Mouse (Mus musculus) cortical plate, adult 2 months (tissue): ENCODE measurements around the gene Sfn. TPM values are rescaled to one million over a fixed set of nuclear protein-coding genes. Genes with fewer than 3 reads are reported as not detected.

Experiments used
- H3K27ac ChIP-seq: fragments of 200-500 bp; 2 replicates; pipeline ENCODE4 v1.5.1; 2012; ENCODE audit warnings: low read length, control low read depth, inconsistent platforms; ENCODE audit not compliant: insufficient read depth
- H3K4me1 ChIP-seq: fragments of 200-500 bp; 2 replicates; pipeline ENCODE4 v1.6.1; 2011; ENCODE audit warnings: low read length; ENCODE audit not compliant: control insufficient read depth, insufficient read depth
- H3K4me3 ChIP-seq: fragments of 200-500 bp; 2 replicates; pipeline ENCODE4 v1.5.1; 2011; ENCODE audit warnings: mild to moderate bottlenecking, low read length, control low read depth; ENCODE audit not compliant: insufficient read depth
- CTCF ChIP-seq: fragments of 200-500 bp; IDR thresholded peaks from 2 replicates; pipeline ENCODE4 v1.5.1; 2011; ENCODE audit warnings: mild to moderate bottlenecking, control low read depth, low read length; ENCODE audit not compliant: insufficient read depth; ENCODE audit errors: extremely low read depth
- POLR2A ChIP-seq: fragments of 200-500 bp; IDR thresholded peaks from 2 replicates; pipeline ENCODE4 v1.6.1; 2011; ENCODE audit warnings: mild to moderate bottlenecking, low read length, control low read depth; ENCODE audit not compliant: insufficient read depth; ENCODE audit errors: extremely low read depth
- polyA plus RNA-seq: library from polyadenylated mRNA; depleted of rRNA; stranded (reverse); fragments of >200 nt; gene quantifications from 2 replicates; pipeline ENCODE4 v1.2.3, GENCODE M21; 2012

Sfn gene
- polyA plus RNA-seq, 1 experiment = 2.6 TPM

GRCm38 (mm10) chr4:133631769-133632411 is 29.9 kb upstream of the Sfn start:
- Histone ChIP-seq H3K4me1 (peaks cover 7% of the 10 kb centered on the region), H3K4me3 (peak overlapping the region; percentile 60), H3K27ac (no peak overlapping the region)
- no peak for TF ChIP-seq POLR2A
- no peak for TF ChIP-seq CTCF

- H3K4me3 ChIP-seq = peak overlapping the region; percentile 12; the same call in 1 of the 2 replicates
- peaks cover 7% of the 10 kb centered on the region for H3K4me1 ChIP-seq
- no peak for TF ChIP-seq POLR2A
- no peak overlapping the region; the same call in 1 of the 2 replicates for H3K27ac ChIP-seq
Measured at GRCm38 (mm10) chr4:133631071-133631768, 29.3 kb upstream of the Sfn start.

GRCm38 (mm10) chr4:133630326-133630920 is 28.5 kb upstream of the Sfn start:
- TF ChIP-seq POLR2A = no peak
- TF ChIP-seq CTCF = no peak
- no peak overlapping the region for H3K27ac ChIP-seq
- no peak overlapping the region for H3K4me3 ChIP-seq
- peaks cover 7% of the 10 kb centered on the region for H3K4me1 ChIP-seq

GRCm38 (mm10) chr4:133629191-133629590 is 27.2 kb upstream of the Sfn start:
- TF ChIP-seq CTCF (no peak), POLR2A (no peak)
- Histone ChIP-seq H3K27ac (no peak overlapping the region), H3K4me1 (peaks cover 7% of the 10 kb centered on the region), H3K4me3 (no peak overlapping the region)

- Histone ChIP-seq H3K4me1 (peaks cover 7% of the 10 kb centered on the region), H3K27ac (no peak overlapping the region), H3K4me3 (no peak overlapping the region)
- TF ChIP-seq POLR2A = no peak
- TF ChIP-seq CTCF = no peak
Measured at GRCm38 (mm10) chr4:133628517-133628916, 26.5 kb upstream of the Sfn start.

- Histone ChIP-seq H3K4me1 (peaks cover 5% of the 10 kb centered on the region), H3K4me3 (no peak overlapping the region), H3K27ac (no peak overlapping the region)
- TF ChIP-seq CTCF (no peak), POLR2A (no peak)
Measured at GRCm38 (mm10) chr4:133627039-133627438, 25.1 kb upstream of the Sfn start.

- no peak overlapping the region for H3K4me3 ChIP-seq
- no peak overlapping the region for H3K27ac ChIP-seq
- TF ChIP-seq POLR2A (no peak), CTCF (no peak)
- H3K4me1 ChIP-seq = peaks cover 5% of the 10 kb centered on the region
Measured at GRCm38 (mm10) chr4:133626621-133627020, 24.7 kb upstream of the Sfn start.

GRCm38 (mm10) chr4:133626221-133626620 is 24.3 kb upstream of the Sfn start:
- TF ChIP-seq CTCF = no peak
- no peak for TF ChIP-seq POLR2A
- no peak overlapping the region for H3K4me3 ChIP-seq
- H3K4me1 ChIP-seq = peaks cover 3% of the 10 kb centered on the region
- peak overlapping the region; percentile 19; the same call in 1 of the 2 replicates for H3K27ac ChIP-seq

GRCm38 (mm10) chr4:133625621-133626071 is 23.7 kb upstream of the Sfn start:
- TF ChIP-seq POLR2A (no peak), CTCF (no peak)
- H3K4me3 ChIP-seq = no peak overlapping the region
- peak overlapping the region; percentile 19; the same call in 1 of the 2 replicates for H3K27ac ChIP-seq
- H3K4me1 ChIP-seq = no peaks in the 10 kb centered on the region

- Histone ChIP-seq H3K27ac (no peak overlapping the region), H3K4me3 (no peak overlapping the region), H3K4me1 (no peaks in the 10 kb centered on the region)
- no peak for TF ChIP-seq CTCF
- TF ChIP-seq POLR2A = no peak
Measured at GRCm38 (mm10) chr4:133624830-133625229, 22.9 kb upstream of the Sfn start.
